Mouse (Mus musculus): ENCODE measurements around the gene Man2c1. TPM values are rescaled to one million over a fixed set of nuclear protein-coding genes. Genes with fewer than 3 reads are reported as not detected.
A peak's percentile ranks its signal among the peaks of the same experiment; 100 is the strongest.

Man2c1 gene
- total RNA-seq, 2 experiments from 2014 or later, result 30.9 to 35.6 TPM

DNA sequence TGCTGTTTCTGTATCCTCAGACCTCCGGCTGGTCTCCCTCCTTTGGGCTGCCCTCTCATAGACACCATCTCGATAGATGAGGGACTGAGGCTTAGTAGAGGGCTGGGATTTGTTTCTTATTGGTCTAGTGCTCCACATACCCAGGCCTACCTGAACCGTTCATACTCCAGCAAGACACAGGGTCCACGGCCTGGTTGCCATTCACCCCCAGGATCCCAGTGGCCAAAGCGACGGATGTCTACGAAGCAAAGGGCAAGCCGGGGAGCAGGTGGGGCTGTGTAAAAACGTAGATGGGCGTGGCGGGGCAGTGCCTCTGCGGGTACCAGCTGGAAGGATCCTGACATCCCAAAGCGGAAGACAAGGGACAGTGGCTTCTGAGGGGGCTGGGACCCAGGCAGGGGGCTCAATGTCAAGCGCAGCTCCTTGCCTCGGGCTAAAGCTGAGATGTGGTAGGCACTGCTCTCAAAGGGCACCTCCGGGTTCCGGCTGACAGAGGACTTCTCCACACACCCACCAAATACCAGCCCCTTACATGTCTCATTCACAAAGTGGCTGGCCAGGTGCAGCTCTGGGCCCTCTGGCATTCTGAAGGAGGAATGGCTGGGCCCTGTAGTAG, 16.1 kb downstream of the Man2c1 start:
- no peak for TF ChIP-seq CTCF (IDR thresholded peaks at IDR 0.05)
- Histone ChIP-seq H3K4me3 (peak overlapping the region; percentile 78; the same call in 1 of the 2 replicates), H3K27ac (no peak overlapping the region)
- intact Hi-C loops (cut with DNase I), result no loop called here
- peak; percentile 17 for DNase-seq

GRCm38 (mm10) chr9:57147205-57148143, 17.0 kb downstream of the Man2c1 start:
- peak overlapping the region; percentile 78 for H3K4me3 ChIP-seq
- DNase-seq, result peak; percentile 25
- TF ChIP-seq CTCF (IDR thresholded peaks at IDR 0.05), result no peak
- intact Hi-C loops (cut with DNase I), result no loop called here
- H3K27ac ChIP-seq, result peak overlapping the region; percentile 91

- intact Hi-C loops (cut with DNase I), result no loop called here
- peak; percentile 27; the same call in 1 of the 2 replicates for TF ChIP-seq CTCF (IDR thresholded peaks at IDR 0.05)
- peak; percentile 91 for DNase-seq
These were observed 17.8 kb downstream of the Man2c1 start, which contains the start of gene Neil1 for GRCm38 (mm10) chr9:57148144-57148878. TSS of gene Neil1 (minus strand) at chr9:57148305.

DNA sequence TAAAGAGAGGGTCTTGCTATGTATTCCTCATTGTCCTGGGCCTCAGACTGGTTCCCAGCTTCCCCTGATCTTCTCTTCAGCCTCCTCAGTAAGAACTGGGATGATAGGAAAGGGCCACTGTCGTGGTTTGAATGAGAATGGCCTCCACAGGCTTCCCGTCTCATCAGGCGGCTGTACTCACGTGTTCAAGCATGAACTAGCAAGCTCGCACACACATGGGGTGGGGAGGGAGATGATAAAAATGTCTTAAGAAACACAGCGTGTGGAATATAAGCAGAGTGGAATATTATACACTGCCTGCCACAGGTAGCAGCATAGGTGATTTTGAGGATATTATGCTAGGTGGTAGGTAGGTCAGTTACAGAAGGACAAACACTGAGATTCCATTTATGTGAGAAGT, 18.5 kb downstream of the Man2c1 start:
- intact Hi-C loops (cut with DNase I), result no loop called here
- Histone ChIP-seq H3K27ac (peak overlapping the region; percentile 91), H3K4me3 (peak overlapping the region; percentile 78)
- no peak for TF ChIP-seq CTCF (IDR thresholded peaks at IDR 0.05)
- DNase-seq, result no peak

More at GRCm38 (mm10) chr9:57148144-57148878, 17.8 kb downstream of the Man2c1 start, which contains the start of gene Neil1:
- Histone ChIP-seq H3K4me3 (peak within 1 kb of the TSS; percentile 78), H3K27ac (peak within 1 kb of the TSS; percentile 91)

DNA sequence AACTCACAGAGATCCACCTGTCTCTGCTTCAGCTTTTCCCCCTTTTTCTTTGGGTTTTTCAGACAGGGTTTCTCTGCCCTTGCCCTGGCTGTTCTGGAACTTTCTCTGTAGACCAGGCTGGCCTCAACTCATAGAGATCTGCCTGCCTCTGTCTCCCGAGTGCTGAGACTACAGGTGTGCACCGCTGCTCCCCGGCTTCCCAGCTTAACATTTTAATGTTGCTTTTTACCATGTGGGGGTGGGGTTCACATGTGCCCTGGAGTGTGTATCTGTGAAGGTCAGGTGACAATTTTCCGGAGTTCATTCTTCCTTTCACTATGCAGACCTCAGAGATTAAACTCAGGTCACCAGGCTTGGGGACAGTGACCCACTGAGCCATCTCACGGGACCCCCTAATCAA, 19.7 kb downstream of the Man2c1 start:
- Histone ChIP-seq H3K4me3 (no peak overlapping the region), H3K27ac (no peak overlapping the region)
- TF ChIP-seq CTCF (IDR thresholded peaks at IDR 0.05), result no peak
- intact Hi-C loops (cut with DNase I), result no loop called here
- no peak for DNase-seq

DNA sequence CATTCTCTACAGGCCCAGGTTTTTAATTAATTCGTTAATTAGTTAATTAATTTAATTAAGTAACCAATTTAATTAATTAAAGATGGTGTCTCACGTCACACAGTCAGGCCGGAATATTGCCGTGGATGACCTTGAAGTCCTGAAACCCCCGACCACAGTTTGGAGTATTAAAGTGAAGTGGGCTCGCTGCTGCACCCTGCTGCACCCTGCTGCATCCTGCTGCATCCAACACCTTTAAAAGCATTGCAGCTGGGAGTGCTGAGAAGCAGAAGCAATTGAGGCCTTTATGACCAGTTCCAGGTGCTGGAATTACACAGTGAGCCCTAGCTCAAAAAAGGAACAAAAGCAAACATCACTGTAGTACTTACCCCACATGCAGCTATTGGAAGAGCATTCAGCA, 21.8 kb downstream of the Man2c1 start:
- no peak for TF ChIP-seq CTCF (IDR thresholded peaks at IDR 0.05)
- H3K4me3 ChIP-seq, result no peak overlapping the region

DNA sequence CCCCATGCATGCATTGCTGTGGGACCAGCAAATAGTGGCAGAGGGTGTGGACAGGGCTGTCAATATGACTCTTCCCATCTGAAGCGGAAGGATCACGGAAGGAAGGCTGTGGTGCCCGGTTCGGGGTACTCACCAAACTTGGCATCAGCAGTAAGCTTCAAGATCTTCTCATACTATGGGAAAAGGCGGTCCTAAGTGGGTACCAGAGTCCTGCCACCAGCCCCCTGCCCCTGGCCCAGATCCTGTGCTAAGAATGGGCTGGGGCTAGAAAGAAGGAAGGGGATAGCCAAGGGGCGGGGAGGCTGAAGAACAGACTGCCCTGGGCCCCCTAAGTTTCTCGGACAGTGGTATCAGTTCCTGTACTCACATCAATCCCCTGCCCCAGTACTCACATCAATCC, 25.9 kb downstream of the Man2c1 start:
- no peak for DNase-seq
- intact Hi-C loops (cut with DNase I), result no loop called here
- TF ChIP-seq CTCF (IDR thresholded peaks at IDR 0.05), result no peak
- Histone ChIP-seq H3K27ac (no peak overlapping the region), H3K4me3 (no peak overlapping the region)

More for the DNA sequence above, 21.8 kb downstream of the Man2c1 start:
- no peak for DNase-seq
- H3K27ac ChIP-seq, result no peak overlapping the region
- intact Hi-C loops (cut with DNase I), result no loop called here

DNA sequence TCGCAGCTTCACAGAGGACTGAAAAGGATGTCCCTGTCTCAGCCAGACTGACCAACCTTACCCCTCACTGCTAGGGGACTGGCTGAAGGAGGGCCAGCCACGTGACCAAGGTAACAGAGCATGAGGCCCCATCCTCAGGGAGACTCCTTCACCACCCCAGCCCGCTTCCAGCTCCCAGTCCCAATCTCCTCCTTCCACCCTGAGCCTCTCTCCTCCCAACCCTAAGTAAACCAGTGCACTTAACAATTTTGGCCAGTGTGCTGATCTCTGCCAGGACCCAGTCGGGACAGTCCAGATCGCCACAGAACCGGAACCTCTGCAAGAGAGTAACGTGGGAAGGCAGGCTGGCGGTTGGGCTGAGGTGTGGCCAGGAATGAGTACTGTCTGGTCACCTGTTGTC, 26.3 kb downstream of the Man2c1 start:
- H3K4me3 ChIP-seq, result no peak overlapping the region
- H3K27ac ChIP-seq, result no peak overlapping the region
- intact Hi-C loops (cut with DNase I), result no loop called here
- no peak for DNase-seq
- no peak for TF ChIP-seq CTCF (IDR thresholded peaks at IDR 0.05)

DNA sequence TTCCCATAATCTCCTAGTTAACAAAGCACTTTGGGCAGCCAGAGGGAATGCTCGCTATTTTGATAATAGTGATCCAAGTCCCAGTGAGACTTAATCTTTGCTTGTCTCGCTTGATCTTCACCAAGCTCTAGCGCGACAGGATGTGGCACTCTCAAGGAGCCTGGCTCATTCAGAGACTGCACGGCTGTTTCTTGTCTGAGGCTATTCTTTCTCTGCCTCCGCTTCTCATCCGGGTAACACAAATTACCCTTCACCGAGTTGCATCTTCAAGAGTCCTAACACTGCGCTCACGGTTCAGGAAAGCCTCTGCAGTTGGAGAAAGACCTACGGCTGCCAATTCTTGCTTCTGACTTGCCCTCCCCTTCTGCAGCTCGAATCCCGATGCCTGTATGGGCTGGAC, 27.0 kb downstream of the Man2c1 start:
- no peak for TF ChIP-seq CTCF (IDR thresholded peaks at IDR 0.05)
- intact Hi-C loops (cut with DNase I), result no loop called here
- DNase-seq, result no peak
- peak overlapping the region; percentile 91 for H3K4me3 ChIP-seq
- peak overlapping the region; percentile 86 for H3K27ac ChIP-seq

GRCm38 (mm10) chr9:57158013-57158470, 27.6 kb downstream of the Man2c1 start, which contains the start of gene Commd4:
TSS of gene Commd4 (minus strand) at chr9:57158331.
- no peak for TF ChIP-seq CTCF (IDR thresholded peaks at IDR 0.05)
- H3K27ac ChIP-seq, result peak within 1 kb of the TSS; percentile 86
- intact Hi-C loops (cut with DNase I), result no loop called here
- DNase-seq, result peak; percentile 93
- H3K4me3 ChIP-seq, result peak within 1 kb of the TSS; percentile 91

DNA sequence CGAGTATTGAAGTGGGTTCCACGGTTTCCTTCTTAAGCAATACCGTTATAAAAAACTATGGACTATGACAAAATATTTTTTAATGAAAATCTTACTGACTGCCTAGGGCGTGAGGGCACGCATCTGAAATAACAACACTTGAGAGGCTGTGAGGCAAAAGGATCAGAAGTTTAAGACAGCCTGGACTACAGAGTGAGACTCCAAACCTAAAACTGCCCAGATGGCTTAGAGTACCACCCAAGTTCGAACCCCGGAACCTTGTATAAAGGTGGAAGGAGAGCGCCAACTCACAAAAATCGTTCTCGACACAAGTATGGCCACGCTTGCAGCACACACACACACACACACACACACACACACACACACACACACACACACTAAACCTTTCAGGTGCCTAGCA, 28.0 kb downstream of the Man2c1 start:
- no peak for DNase-seq
- TF ChIP-seq CTCF (IDR thresholded peaks at IDR 0.05), result no peak
- peak overlapping the region; percentile 86 for H3K27ac ChIP-seq
- intact Hi-C loops (cut with DNase I), result no loop called here
- peak overlapping the region; percentile 91 for H3K4me3 ChIP-seq

GRCm38 (mm10) chr9:57162496-57162895, 32.0 kb downstream of the Man2c1 start:
- intact Hi-C loops (cut with DNase I), result no loop called here
- Histone ChIP-seq H3K4me3 (no peak overlapping the region), H3K27ac (no peak overlapping the region)
- no peak for DNase-seq
- peak; percentile 36; the same call in 1 of the 2 replicates for TF ChIP-seq CTCF (IDR thresholded peaks at IDR 0.05)
